Mouse (Mus musculus) bone marrow, adult 2 months (tissue): ENCODE data around the gene Spock1.

Experiments
- CTCF ChIP-seq: fragments of 200-500 bp; IDR thresholded peaks from 2 replicates; pipeline ENCODE4 v1.5.1; 2011; ENCODE audit warnings: low read length, control low read depth; ENCODE audit not compliant: control insufficient read depth, insufficient read depth
- POLR2A ChIP-seq: fragments of 200-500 bp; IDR thresholded peaks from 2 replicates; pipeline ENCODE4 v1.6.1; 2011; ENCODE audit warnings: low read depth, mild to moderate bottlenecking, control low read depth, low read length, borderline replicate concordance; ENCODE audit not compliant: control insufficient read depth

- no peak for TF ChIP-seq CTCF
- no peak for TF ChIP-seq POLR2A
Measured at GRCm38 (mm10) chr13:57943900-57944299, 35.8 kb upstream of the Spock1 start.
